Mouse (Mus musculus) C2C12 (cell line): ENCODE results near the gene Efcab12. TPM values are rescaled to one million over a fixed set of nuclear protein-coding genes. Genes with fewer than 3 reads are reported as not detected.

Experiments used
- H3K27me3 ChIP-seq: one replicate; pipeline ENCODE4 v1.6.1; 2011; ENCODE audit not compliant: control insufficient read depth, insufficient read depth, insufficient read length
- H3K36me3 ChIP-seq: one replicate; pipeline ENCODE4 v1.6.1; 2011; ENCODE audit not compliant: control insufficient read depth, insufficient read depth
- H3K4me3 ChIP-seq: one replicate; pipeline ENCODE4 v1.5.1; 2011; ENCODE audit warnings: mild to moderate bottlenecking, control low read depth; ENCODE audit not compliant: poor library complexity, insufficient read depth, severe bottlenecking
- H3K79me2 ChIP-seq: one replicate; pipeline ENCODE4 v1.6.1; 2011; ENCODE audit not compliant: control insufficient read depth, insufficient read depth
- H3K79me3 ChIP-seq: one replicate; pipeline ENCODE4 v1.6.1; 2011; ENCODE audit warnings: low read depth, control low read depth
- H3ac ChIP-seq: one replicate; pipeline ENCODE3; 2011; ENCODE audit warnings: low read depth; ENCODE audit not compliant: control insufficient read depth, insufficient read length
- CEBPB ChIP-seq: IDR thresholded peaks from one replicate; pipeline ENCODE4 v1.6.1; 2011; ENCODE audit warnings: low read depth, mild to moderate bottlenecking, control low read depth, moderate library complexity
- CTCF ChIP-seq: IDR thresholded peaks from one replicate; pipeline ENCODE4 v1.5.1; 2011; ENCODE audit not compliant: control insufficient read depth, insufficient read depth, insufficient read length
- FOSL1 ChIP-seq: IDR thresholded peaks from one replicate; pipeline ENCODE4 v1.8.0; 2011; ENCODE audit warnings: mild to moderate bottlenecking, low read length; ENCODE audit not compliant: poor library complexity, insufficient read depth, severe bottlenecking
- MAX ChIP-seq: IDR thresholded peaks from one replicate; pipeline ENCODE4 v1.6.1; 2011; ENCODE audit warnings: mild to moderate bottlenecking, control low read depth
- MYOD1 ChIP-seq: IDR thresholded peaks from one replicate; pipeline ENCODE4 v1.6.1; 2011; ENCODE audit warnings: low read depth; ENCODE audit not compliant: control insufficient read depth, insufficient read length
- MYOG ChIP-seq: IDR thresholded peaks from one replicate; pipeline ENCODE4 v1.6.1; 2011; ENCODE audit not compliant: control insufficient read depth, insufficient read length; ENCODE audit errors: extremely low read depth
- USF1 ChIP-seq: IDR thresholded peaks from one replicate; pipeline ENCODE4 v1.6.1; 2011; ENCODE audit warnings: low read depth, mild to moderate bottlenecking, control low read depth, moderate library complexity
- microRNA-seq: library from miRNA; unstranded; fragments of <30 nt; microRNA quantifications from one replicate; pipeline ENCODE4, GENCODE M21; 2019; ENCODE audit warnings: borderline microRNAs expressed
- polyA plus RNA-seq: library from polyadenylated mRNA; unstranded; fragments of >200 nt; fragmentation: generic; extraction: Trizol; gene quantifications from one replicate; pipeline ENCODE4 v1.2.1, GENCODE M21; 2012; ENCODE audit warnings: missing spikeins

Efcab12 gene
- polyA plus RNA-seq, 1 experiment, result not detected

DNA sequence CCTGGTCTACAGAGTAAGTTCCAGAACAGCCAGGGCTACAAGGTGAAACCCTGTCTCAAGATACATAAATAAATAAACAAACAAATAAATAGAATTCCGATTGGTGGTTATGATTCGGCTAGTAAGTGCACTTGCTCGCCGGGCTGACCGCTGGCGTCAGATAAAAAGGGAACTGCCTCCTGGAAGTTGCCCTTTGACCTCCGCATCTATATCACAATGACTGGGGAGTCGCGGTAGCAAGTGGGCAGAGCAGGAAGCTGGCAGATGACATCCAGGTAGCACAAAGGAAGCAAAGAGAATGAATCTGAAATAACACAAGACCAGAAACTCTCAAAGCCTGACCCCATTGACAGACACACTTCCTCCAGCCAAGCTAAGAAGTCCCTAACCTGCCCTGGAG is 70.9 kb downstream of the Efcab12 start:
- TF ChIP-seq USF1 (no peak), CTCF (no peak), CEBPB (no peak), FOSL1 (no peak), MAX (no peak), MYOG (no peak), MYOD1 (no peak)
- H3K27me3 ChIP-seq, result no peaks in the 10 kb centered on the region
- no peak overlapping the region for H3K4me3 ChIP-seq
- H3K79me2 ChIP-seq, result no peaks in the 10 kb centered on the region
- no peaks in the 10 kb centered on the region for H3K36me3 ChIP-seq
- no peaks in the 10 kb centered on the region for H3K79me3 ChIP-seq
- no peak overlapping the region for H3ac ChIP-seq

DNA sequence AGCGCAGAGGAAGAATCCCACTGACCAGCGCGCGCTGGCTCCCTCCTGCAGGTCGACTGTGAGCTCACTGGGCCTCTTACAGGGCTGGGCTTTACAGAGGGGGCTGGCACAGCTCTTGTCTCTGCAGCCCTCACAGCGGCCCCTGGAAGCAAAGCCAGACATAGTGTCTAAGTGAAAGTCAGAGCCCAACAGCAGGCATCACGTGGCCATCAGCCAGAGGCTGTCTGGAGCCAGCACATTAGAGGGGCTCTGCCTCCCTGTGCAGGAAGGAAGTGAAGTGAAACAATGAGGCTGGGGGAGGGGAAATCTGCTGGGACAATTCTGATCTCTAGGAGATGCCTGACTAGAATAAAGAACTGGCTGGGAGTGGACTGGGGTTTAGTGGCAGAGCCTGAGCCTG is 74.0 kb downstream of the Efcab12 start:
- Histone ChIP-seq H3K36me3 (no peaks in the 10 kb centered on the region), H3K79me3 (no peaks in the 10 kb centered on the region), H3K4me3 (no peak overlapping the region), H3K27me3 (no peaks in the 10 kb centered on the region), H3K79me2 (no peaks in the 10 kb centered on the region), H3ac (no peak overlapping the region)
- TF ChIP-seq USF1 (peak; percentile 60), MAX (no peak)

DNA sequence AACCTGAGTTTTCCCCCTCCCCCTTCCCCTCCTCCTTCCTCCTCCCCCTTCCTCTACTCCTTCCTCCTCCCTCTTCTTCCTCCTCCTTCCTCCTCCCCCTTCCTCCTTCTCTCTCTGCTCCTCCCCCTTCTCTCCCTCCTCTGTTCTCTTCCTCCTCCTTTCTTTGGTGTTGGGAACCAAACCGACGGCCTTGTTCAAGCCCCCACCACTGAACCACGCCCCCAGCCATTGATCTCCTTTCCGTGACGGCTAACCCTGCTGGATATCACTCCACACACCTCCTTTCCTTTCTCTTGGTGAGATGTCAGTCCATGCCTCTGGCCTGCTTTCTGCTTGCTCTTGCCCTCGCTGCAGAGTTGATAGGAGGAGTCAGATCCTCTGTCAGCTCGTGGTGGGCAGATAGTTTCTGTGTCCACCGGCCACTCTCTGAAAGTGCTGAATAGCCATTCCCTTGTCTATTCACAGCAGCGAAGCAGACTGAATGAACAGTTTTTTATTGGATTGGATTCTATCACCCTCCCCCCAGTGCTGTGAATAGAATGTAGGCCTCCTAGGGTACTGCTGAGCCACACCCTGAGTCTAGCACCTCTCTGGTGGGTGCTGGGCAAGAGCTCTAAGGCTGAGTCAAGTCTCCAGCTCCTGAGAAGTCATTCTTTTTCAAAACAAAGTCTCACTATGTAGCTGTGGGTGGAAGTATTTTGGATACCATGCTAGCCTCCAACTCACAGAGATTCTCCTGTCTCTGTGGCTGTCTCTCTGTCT is 76.0 kb downstream of the Efcab12 start, which contains the start of gene Tmem40:
Gene Tmem40 (minus strand): TSS at position 416 of the 762 bp plus-strand sequence.
- Histone ChIP-seq H3K79me2 (no peaks in the 10 kb centered on the region), H3K79me3 (no peaks in the 10 kb centered on the region), H3ac (no peak within 1 kb of the TSS), H3K4me3 (no peak within 1 kb of the TSS), H3K36me3 (no peaks in the 10 kb centered on the region), H3K27me3 (no peaks in the 10 kb centered on the region)
- TF ChIP-seq MYOG, result no peak
- no peak for TF ChIP-seq MYOD1

DNA sequence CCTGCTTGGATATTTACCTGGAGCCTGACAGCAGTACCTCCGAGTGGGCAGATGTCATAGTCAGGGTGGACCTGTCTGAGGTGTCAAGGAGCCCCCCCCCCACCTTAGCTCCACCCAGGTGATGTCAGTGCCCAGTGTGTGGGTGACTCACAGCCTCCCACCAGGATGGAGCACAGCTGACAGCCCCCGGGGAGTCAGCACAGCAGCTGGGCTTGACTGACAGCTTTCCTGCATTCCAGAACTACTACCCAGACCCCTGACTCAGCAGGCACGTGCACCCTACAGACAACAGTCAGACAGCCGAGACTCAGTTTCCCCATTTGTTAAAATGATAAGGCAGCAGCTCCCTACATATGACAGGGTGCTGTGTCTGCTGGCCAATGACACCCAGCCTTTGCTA is 77.2 kb downstream of the Efcab12 start:
- Histone ChIP-seq H3K79me2 (no peaks in the 10 kb centered on the region), H3K36me3 (no peaks in the 10 kb centered on the region), H3K79me3 (no peaks in the 10 kb centered on the region), H3K4me3 (no peak overlapping the region), H3K27me3 (no peaks in the 10 kb centered on the region), H3ac (no peak overlapping the region)
- TF ChIP-seq MYOD1 (peak; percentile 86), MAX (no peak)

Small RNAs within 50 kb of the gene (microRNA-seq; reads per million reads assigned to microRNA genes)
- gene Mir7660, result 0.16 reads per million

Other genes starting within 250 kb of the Efcab12 start
- gene Mkrn2os, start 245.8 kb downstream of the Efcab12 start, polyA plus RNA-seq, result 0.01 TPM
- gene Mkrn2, start 236.5 kb downstream of the Efcab12 start, polyA plus RNA-seq, result 14.8 TPM
- gene Raf1, start 161.8 kb downstream of the Efcab12 start, polyA plus RNA-seq, result 61.8 TPM
- gene Tmem40, start 76.0 kb downstream of the Efcab12 start, polyA plus RNA-seq, result not detected
- 8.2 TPM for gene Cand2, start 63.9 kb downstream of the Efcab12 start, polyA plus RNA-seq
- 5,589 TPM for gene Rpl32, start 29.7 kb downstream of the Efcab12 start, polyA plus RNA-seq
- 1.4 TPM for gene Mbd4, start 15.0 kb upstream of the Efcab12 start, polyA plus RNA-seq
- 13.4 TPM for gene Ift122, start 15.1 kb upstream of the Efcab12 start, polyA plus RNA-seq
- gene Rho, start 93.3 kb upstream of the Efcab12 start, polyA plus RNA-seq, result 0.01 TPM
- gene H1foo, start 106.5 kb upstream of the Efcab12 start, polyA plus RNA-seq, result not detected
- gene Plxnd1, start 156.6 kb upstream of the Efcab12 start, polyA plus RNA-seq, result 14.8 TPM